ENCODE assay signal across 11 mouse cellular contexts in genomic region chr1:134103861-134104260, GRCm38 (mm10). TPM values are rescaled to one million over a fixed set of nuclear protein-coding genes. Genes with fewer than 3 reads are reported as not detected.
DNase-seq lines count a peak whose midpoint lies in the region; ATAC-seq and TF ChIP-seq lines count a peak whose summit lies in the region.
"Had no signal": no experiment of that assay in that cellular context is flagged by ENCODE, and none has a peak within 500 bp of the region (broad histone marks: within the 10 kb centered on the region; RNA-seq: fewer than 3 reads in every experiment).

No protein-coding gene starts in this region.

- no peaks in the 10 kb centered on the region for H3K36me3 ChIP-seq in liver, adult 2 months (ENCODE audit: control insufficient read depth, insufficient read depth, low read length)
- no peaks in the 10 kb centered on the region for H3K36me3 ChIP-seq in embryonic facial prominence, embryonic 15.5 days
- H3K36me3 ChIP-seq in limb, embryonic 14.5 days (ENCODE audit: control insufficient read depth, insufficient read depth, low read length) = no peaks in the 10 kb centered on the region
- H3K36me3 ChIP-seq: lung, embryonic 15.5 days had no signal

- peaks cover 4% of the 10 kb centered on the region; the same call in 1 of the 2 replicates for H3K4me1 ChIP-seq in liver, adult 2 months (ENCODE audit: control insufficient read depth, insufficient read depth, low read length)
- H3K4me1 ChIP-seq in embryonic facial prominence, embryonic 15.5 days = peaks cover 42% of the 10 kb centered on the region
- H3K4me1 ChIP-seq in limb, embryonic 14.5 days (ENCODE audit: control insufficient read depth, insufficient read depth, low read length) = peaks cover 13% of the 10 kb centered on the region

- H3K4me2 ChIP-seq in embryonic facial prominence, embryonic 15.5 days (replicated peaks) = no peak overlapping the region
- H3K4me2 ChIP-seq in limb, embryonic 14.5 days (replicated peaks; ENCODE audit: low read depth, low read length, severe bottlenecking) = no peak overlapping the region
- H3K4me2 ChIP-seq: lung, embryonic 15.5 days had no signal

- ATAC-seq in embryonic facial prominence, embryonic 15.5 days (ENCODE audit: insufficient number of reproducible peaks, low FRiP score, low TSS enrichment, low read depth) = no peak
- ATAC-seq in limb, embryonic 14.5 days (ENCODE audit: low FRiP score, low read depth) = no peak
- ATAC-seq: Patski had no signal

- H3K9ac ChIP-seq in liver, adult 2 months (ENCODE audit: low read depth, low read length) = no peak overlapping the region
- no peak overlapping the region for H3K9ac ChIP-seq in embryonic facial prominence, embryonic 15.5 days
- no peak overlapping the region for H3K9ac ChIP-seq in limb, embryonic 14.5 days (ENCODE audit: low read depth, low read length, severe bottlenecking)
- H3K9ac ChIP-seq: lung, embryonic 15.5 days had no signal

- no peak for TF ChIP-seq POLR2A in liver, adult 2 months (IDR thresholded peaks at IDR 0.05; ENCODE audit: extremely low read depth, insufficient read depth, low read length)
- no peak for TF ChIP-seq POLR2A in limb, embryonic 14.5 days (IDR thresholded peaks at IDR 0.05; ENCODE audit: borderline replicate concordance, extremely low read depth, insufficient read depth, insufficient read length)

- H3K4me3 ChIP-seq in liver, adult 2 months (ENCODE audit: insufficient read depth, low read depth, low read length) = no peak overlapping the region
- no peak overlapping the region for H3K4me3 ChIP-seq in embryonic facial prominence, embryonic 15.5 days (replicated peaks)
- no peak overlapping the region for H3K4me3 ChIP-seq in limb, embryonic 14.5 days (replicated peaks; ENCODE audit: low read length)
- H3K4me3 ChIP-seq in layer of hippocampus, adult 2 months = no peak overlapping the region
- H3K4me3 ChIP-seq: lung, embryonic 15.5 days had no signal

- H3K27me3 ChIP-seq in liver, adult 2 months (ENCODE audit: control insufficient read depth, insufficient read depth, low read length) = no peaks in the 10 kb centered on the region
- no peaks in the 10 kb centered on the region for H3K27me3 ChIP-seq in embryonic facial prominence, embryonic 15.5 days
- H3K27me3 ChIP-seq in limb, embryonic 14.5 days (ENCODE audit: control insufficient read depth, insufficient read depth, low read length) = no peaks in the 10 kb centered on the region
- H3K27me3 ChIP-seq: lung, embryonic 15.5 days; Patski had no signal

- no peak for TF ChIP-seq CTCF in liver, adult 2 months (IDR thresholded peaks at IDR 0.05; ENCODE audit: low read depth, low read length)
- no peak for TF ChIP-seq CTCF in layer of hippocampus, adult 2 months (conservative IDR thresholded peaks at IDR 0.05)

- peak; percentile 31 to 45 for DNase-seq in adrenal gland, adult (ENCODE audit: inconsistent age in 2 of 2, low spot score in 1 of 2)
- DNase-seq in adrenal gland, postnatal 36 days = no peak
- DNase-seq in liver, adult 2 months (ENCODE audit: extremely low read depth, low read depth, low spot score) = peak; percentile 48
- no peak for DNase-seq in liver
- DNase-seq in limb, embryonic 14.5 days (ENCODE audit: low spot score) = peak; percentile 14
- DNase-seq in cerebellum, adult 11-12 months = no peak
- no peak for DNase-seq in layer of hippocampus, adult 2 months (ENCODE audit: low spot score in 2 of 2)

- no peak overlapping the region for H3K27ac ChIP-seq in liver, adult 2 months (replicated peaks; ENCODE audit: insufficient read depth, low read depth, low read length)
- H3K27ac ChIP-seq in embryonic facial prominence, embryonic 15.5 days (replicated peaks) = peak overlapping the region; percentile 84
- H3K27ac ChIP-seq in limb, embryonic 14.5 days (replicated peaks; ENCODE audit: low read depth, low read length) = no peak overlapping the region
- H3K27ac ChIP-seq in layer of hippocampus, adult 2 months = no peak overlapping the region
- H3K27ac ChIP-seq: kidney, postnatal 0 days; lung, embryonic 15.5 days had no signal

- 54% methylated on average over 5 of the region's 5 CpGs for WGBS in liver, adult 2 months
- WGBS in embryonic facial prominence, embryonic 15.5 days = 39% methylated on average over 5 of the region's 5 CpGs
- 75% methylated on average over 5 of the region's 5 CpGs for WGBS in limb, embryonic 14.5 days

- H3K79me2 ChIP-seq in liver, adult 2 months (ENCODE audit: control insufficient read depth, insufficient read depth, low read length) = no peaks in the 10 kb centered on the region

- H3K9me3 ChIP-seq in embryonic facial prominence, embryonic 15.5 days (replicated peaks) = no peaks in the 10 kb centered on the region
- no peaks in the 10 kb centered on the region for H3K9me3 ChIP-seq in limb, embryonic 14.5 days (ENCODE audit: control insufficient read depth, low read length)
- H3K9me3 ChIP-seq: lung, embryonic 15.5 days had no signal

RNA-seq across cellular contexts. Expression of gene Chit1, which starts 7.2 kb away (rescaled TPM):
- not detected for total RNA-seq in adrenal gland, postnatal 36 days (2021)
- not detected in 2 replicates for total RNA-seq in liver, adult 2 months (2014; rRNA removed)
- polyA plus RNA-seq in liver, adult 2 months (2012; rRNA removed) = not detected in 2 replicates
- 0.61 and 0.67 TPM in 2 replicates for polyA plus RNA-seq in embryonic facial prominence, embryonic 15.5 days (2015; fragmentation: Nextera tagmentation; extraction: Ambion mirVana)
- 0.33 TPM in 2 replicates for polyA plus RNA-seq in limb, embryonic 14.5 days (2012; rRNA removed)
- polyA plus RNA-seq in limb, embryonic 14.5 days (2014; fragmentation: Nextera tagmentation; extraction: Ambion mirVana) = 0.18 and 0.30 TPM in 2 replicates
- under 1 TPM in 1 of 2 experiments, not detected in 1; 0.20 TPM for total RNA-seq in layer of hippocampus, adult 2 months (2021)
- polyA plus RNA-seq: Patski had no signal

RNA-seq across cellular contexts. Expression of gene Btg2, which starts 24.9 kb away (rescaled TPM):
- total RNA-seq in adrenal gland, postnatal 36 days (2021) = 10 to 100 TPM; 38.7 to 39.1 TPM
- total RNA-seq in liver, adult 2 months (2014; rRNA removed) = 7.0 and 10.1 TPM in 2 replicates
- 5.6 and 6.9 TPM in 2 replicates for polyA plus RNA-seq in liver, adult 2 months (2012; rRNA removed)
- 39.9 and 41.3 TPM in 2 replicates for polyA plus RNA-seq in embryonic facial prominence, embryonic 15.5 days (2015; fragmentation: Nextera tagmentation; extraction: Ambion mirVana)
- polyA plus RNA-seq in limb, embryonic 14.5 days (2012; rRNA removed) = 18.6 TPM in 2 replicates
- 26.2 and 26.4 TPM in 2 replicates for polyA plus RNA-seq in limb, embryonic 14.5 days (2014; fragmentation: Nextera tagmentation; extraction: Ambion mirVana)
- 10 to 100 TPM; 17.2 to 22.0 TPM for total RNA-seq in layer of hippocampus, adult 2 months (2021)

Comparison
In these comparisons a context has a peak if more than half of its experiments do, and no peak if none do; other contexts are left out.
1. DNase-seq: peak in adrenal gland, adult (2 of 2), liver, adult 2 months (single experiment) and limb, embryonic 14.5 days (single experiment); none in adrenal gland, postnatal 36 days (0 of 2), liver (single experiment), cerebellum, adult 11-12 months (single experiment) and layer of hippocampus, adult 2 months (0 of 2).